Mouse (Mus musculus): ENCODE results near the gene Gm5580. TPM values are rescaled to one million over a fixed set of nuclear protein-coding genes. Genes with fewer than 3 reads are reported as not detected.

Gene Gm5580
- polyA plus RNA-seq (2012; rRNA removed): 0.06 and 0.13 TPM in 2 replicates

DNA sequence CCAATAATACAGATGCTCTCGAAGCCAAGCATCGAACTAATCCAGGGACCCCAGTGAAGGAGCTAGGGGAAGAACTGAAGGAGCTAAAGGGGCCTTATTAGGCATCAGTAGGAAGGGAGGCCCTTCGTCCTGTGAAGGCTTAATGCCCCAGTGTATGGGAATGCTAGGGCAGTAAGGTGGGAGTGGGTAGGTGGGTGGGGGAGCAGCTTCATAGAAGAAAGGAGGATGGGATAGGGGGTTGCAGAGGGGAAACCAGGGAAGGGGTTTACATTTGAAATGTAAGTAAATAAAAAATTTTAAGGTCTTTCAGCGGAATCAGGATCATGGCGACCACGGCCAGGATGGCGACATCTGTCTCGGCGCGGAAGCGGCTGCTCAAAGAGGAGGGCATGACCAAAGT is at the start of gene Gm5580:
Gene Gm5580 (plus strand): TSS at position 301 of the 400 bp plus-strand sequence.

DNA sequence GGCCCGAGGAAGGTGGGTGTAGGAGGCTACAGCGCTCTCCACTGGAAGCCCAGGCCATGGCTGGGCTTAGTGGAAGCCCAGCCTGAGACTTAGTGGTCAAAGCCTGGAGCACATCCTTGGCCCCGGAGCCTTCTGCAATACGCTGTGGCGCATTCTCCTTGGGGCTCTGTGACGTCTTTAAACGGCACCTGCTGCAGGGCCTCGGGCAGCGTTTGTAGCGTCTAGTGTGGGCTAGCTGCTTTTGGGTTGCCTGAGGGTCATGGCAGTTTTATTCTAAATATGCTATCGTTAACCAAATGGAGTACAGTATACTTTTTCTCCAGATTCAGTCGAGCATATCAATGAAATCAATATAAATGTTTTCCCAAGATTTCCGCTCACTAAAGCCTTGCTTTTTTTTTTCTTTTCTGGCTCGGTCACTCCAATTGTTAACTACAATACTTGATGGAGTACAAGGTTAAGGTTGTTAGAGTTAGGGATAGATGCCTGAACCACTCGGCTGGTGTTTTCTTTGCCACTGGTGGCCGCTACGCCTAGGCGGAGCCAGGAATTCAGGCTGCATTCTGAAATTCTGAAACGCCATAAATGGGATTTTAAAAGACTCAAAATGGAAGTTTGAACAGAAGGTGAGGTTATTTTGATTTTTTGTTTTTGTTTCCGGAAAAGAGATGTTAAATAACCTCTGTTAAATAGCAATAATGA is 44.5 kb upstream of the Gm5580 start, which contains the start of gene Olfr212:
Gene Olfr212 (plus strand): TSS at position 215 of the 702 bp plus-strand sequence.

DNA sequence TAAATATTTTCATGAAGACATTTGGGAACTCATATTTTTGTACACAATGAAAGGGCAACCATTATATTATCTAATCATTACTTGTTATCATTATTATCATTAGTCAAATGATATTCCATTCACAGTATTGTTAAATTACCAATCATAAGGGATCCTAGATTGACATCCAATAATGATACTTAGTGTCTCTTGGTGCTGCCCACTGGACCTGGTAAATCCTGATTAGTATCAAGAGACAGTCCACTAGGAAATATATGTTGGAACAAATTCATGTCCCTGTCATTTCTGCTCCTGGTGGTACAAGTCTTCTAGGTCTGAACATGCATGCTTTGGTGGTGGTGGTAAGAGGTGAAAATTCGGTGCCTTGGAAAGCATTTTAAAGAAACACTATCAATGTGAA is 12.8 kb upstream of the Gm5580 start, which contains the start of gene Olfr213:
Gene Olfr213 (plus strand): TSS at position 301 of the 400 bp plus-strand sequence.

DNA sequence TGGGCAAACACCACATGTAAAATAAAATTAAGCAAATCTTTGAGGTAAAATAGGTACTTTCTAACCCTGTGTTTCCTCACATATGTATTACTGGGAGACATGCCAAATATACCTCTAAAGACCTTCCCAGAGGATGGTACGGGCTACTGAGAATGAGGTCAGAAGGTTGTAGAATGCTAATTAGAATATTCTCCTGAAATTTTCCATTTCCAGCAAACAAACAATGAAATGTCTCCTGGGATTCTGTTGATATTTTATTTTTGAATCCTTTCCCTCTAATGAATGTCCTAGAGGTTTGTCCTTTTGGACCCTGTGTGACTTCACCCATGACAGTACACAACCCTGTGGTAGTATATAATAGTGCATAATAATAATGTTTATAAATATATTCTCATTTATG is 3.0 kb downstream of the Gm5580 start, which contains the start of gene Olfr214:
Gene Olfr214 (plus strand): TSS at position 301 of the 400 bp plus-strand sequence.

DNA sequence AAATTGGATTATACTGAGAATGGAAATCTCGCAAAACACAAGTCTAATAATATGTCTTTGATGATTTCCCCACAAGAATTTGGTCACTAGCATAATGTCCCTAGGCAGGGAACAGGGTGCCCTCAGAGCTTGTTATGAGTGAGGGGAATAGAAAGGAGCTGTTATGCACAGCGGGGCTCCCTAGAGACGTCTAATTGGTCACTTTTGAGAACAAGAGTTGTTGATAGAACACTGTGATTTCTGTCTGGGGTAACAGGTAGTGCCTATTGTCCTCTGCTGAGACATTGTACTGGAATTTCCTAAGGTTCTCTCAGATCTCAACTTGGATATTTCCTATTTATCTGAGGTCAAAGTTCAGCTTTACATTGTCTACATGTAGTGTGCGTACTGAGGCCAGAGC is 33.2 kb downstream of the Gm5580 start, which contains the start of gene Olfr215:
Gene Olfr215 (minus strand): TSS at position 101 of the 400 bp plus-strand sequence.

Other genes with a start within 250 kb of the Gm5580 start
- 129 and 134 TPM in 2 replicates for gene March8, start 213.1 kb upstream of the Gm5580 start, polyA plus RNA-seq (2012; rRNA removed)
- gene Alox5, start 90.0 kb upstream of the Gm5580 start, polyA plus RNA-seq (2012; rRNA removed): 0.21 and 0.50 TPM in 2 replicates
- not detected in 2 replicates for gene Olfr211, start 62.0 kb upstream of the Gm5580 start, polyA plus RNA-seq (2012; rRNA removed)
- gene Olfr212, start 44.6 kb upstream of the Gm5580 start, polyA plus RNA-seq (2012; rRNA removed): 0.02 TPM in 1 of 2 replicates, not detected in the other
- gene Olfr213, start 12.7 kb upstream of the Gm5580 start, polyA plus RNA-seq (2012; rRNA removed): not detected in 2 replicates
- gene Olfr214, start 3.1 kb downstream of the Gm5580 start, polyA plus RNA-seq (2012; rRNA removed): not detected in 2 replicates
- gene Olfr215, start 33.1 kb downstream of the Gm5580 start, polyA plus RNA-seq (2012; rRNA removed): not detected in 2 replicates
- gene Zfp422, start 77.9 kb downstream of the Gm5580 start, polyA plus RNA-seq (2012; rRNA removed): 117 and 140 TPM in 2 replicates
- gene Depp1, start 99.5 kb downstream of the Gm5580 start, polyA plus RNA-seq (2012; rRNA removed): 5.1 and 5.8 TPM in 2 replicates
- 8.0 and 8.2 TPM in 2 replicates for gene Rassf4, start 122.8 kb downstream of the Gm5580 start, polyA plus RNA-seq (2012; rRNA removed)
- gene Tmem72, start 165.8 kb downstream of the Gm5580 start, polyA plus RNA-seq (2012; rRNA removed): 0.32 and 0.33 TPM in 2 replicates

All from central nervous system, embryonic 14 days (tissue).